Mouse (Mus musculus) heart, embryonic 10.5 days (tissue): ENCODE data around the gene Canx. TPM values are rescaled to one million over a fixed set of nuclear protein-coding genes. Genes with fewer than 3 reads are reported as not detected.
A peak's percentile ranks its signal among the peaks of the same experiment; 100 is the strongest.
"Not testable (repeated sequence)": the region's sequence is repeated elsewhere in the genome, so short reads cannot be mapped to it uniquely, and the experiment has no call there.

ENCODE experiments used
- DNase-seq: peaks from one replicate; pipeline ENCODE4 v3.0.0-alpha.2; 2017; ENCODE audit warnings: low spot score
- H3K27ac ChIP-seq: fragments of 300-500 bp; sonication (generic); 2 replicates; pipeline ENCODE4 v1.5.1; 2016; ENCODE audit warnings: mild to moderate bottlenecking
- H3K27me3 ChIP-seq: fragments of 300-500 bp; sonication (generic); 2 replicates; pipeline ENCODE4 v1.6.1; 2016; ENCODE audit warnings: mild to moderate bottlenecking; ENCODE audit not compliant: poor library complexity, insufficient read depth, severe bottlenecking
- H3K36me3 ChIP-seq: fragments of 300-500 bp; sonication (generic); 2 replicates; pipeline ENCODE4 v1.6.1; 2016; ENCODE audit warnings: mild to moderate bottlenecking, moderate library complexity
- H3K4me1 ChIP-seq: fragments of 300-500 bp; sonication (generic); 2 replicates; pipeline ENCODE4 v1.6.1; 2016; ENCODE audit warnings: mild to moderate bottlenecking
- H3K4me3 ChIP-seq: fragments of 300-500 bp; sonication (generic); 2 replicates; pipeline ENCODE4 v1.5.1; 2016; ENCODE audit warnings: mild to moderate bottlenecking, moderate library complexity
- H3K9me3 ChIP-seq: fragments of 300-500 bp; sonication (generic); 2 replicates; pipeline ENCODE4 v1.6.1; 2016; ENCODE audit warnings: mild to moderate bottlenecking, moderate library complexity
- WGBS: fragments of 180-500 bp; shearing (Covaris S2); methylation state at CpG from one replicate; pipeline ENCODE4 v1.1.7; 2016; 5-methylcytosine and 5-hydroxymethylcytosine counted together
- polyA plus RNA-seq: library from polyadenylated mRNA; unstranded; fragments of >200 nt; fragmentation: Nextera tagmentation; extraction: Ambion mirVana; gene quantifications from 2 replicates; pipeline ENCODE4 v1.2.1, GENCODE M21; 2016

Canx gene
- polyA plus RNA-seq, result 354 and 363 TPM in 2 replicates

- peaks cover 27% of the 10 kb centered on the region for H3K4me1 ChIP-seq
- H3K36me3 ChIP-seq, result peaks cover 5% of the 10 kb centered on the region; the same call in 1 of the 2 replicates
- peak within 1 kb of the TSS; percentile 91 for H3K4me3 ChIP-seq
- H3K27me3 ChIP-seq, result no peaks in the 10 kb centered on the region
- WGBS, result under 1% methylated on average over 64 of the region's 64 CpGs
- peak within 1 kb of the TSS; percentile 99 for H3K27ac ChIP-seq
- no peaks in the 10 kb centered on the region for H3K9me3 ChIP-seq
- DNase-seq, result peak; percentile 100
Observed at GRCm38 (mm10) chr11:50325496-50326301, at the start of gene Canx. Gene Canx (minus strand): TSS chr11:50325673.

DNA sequence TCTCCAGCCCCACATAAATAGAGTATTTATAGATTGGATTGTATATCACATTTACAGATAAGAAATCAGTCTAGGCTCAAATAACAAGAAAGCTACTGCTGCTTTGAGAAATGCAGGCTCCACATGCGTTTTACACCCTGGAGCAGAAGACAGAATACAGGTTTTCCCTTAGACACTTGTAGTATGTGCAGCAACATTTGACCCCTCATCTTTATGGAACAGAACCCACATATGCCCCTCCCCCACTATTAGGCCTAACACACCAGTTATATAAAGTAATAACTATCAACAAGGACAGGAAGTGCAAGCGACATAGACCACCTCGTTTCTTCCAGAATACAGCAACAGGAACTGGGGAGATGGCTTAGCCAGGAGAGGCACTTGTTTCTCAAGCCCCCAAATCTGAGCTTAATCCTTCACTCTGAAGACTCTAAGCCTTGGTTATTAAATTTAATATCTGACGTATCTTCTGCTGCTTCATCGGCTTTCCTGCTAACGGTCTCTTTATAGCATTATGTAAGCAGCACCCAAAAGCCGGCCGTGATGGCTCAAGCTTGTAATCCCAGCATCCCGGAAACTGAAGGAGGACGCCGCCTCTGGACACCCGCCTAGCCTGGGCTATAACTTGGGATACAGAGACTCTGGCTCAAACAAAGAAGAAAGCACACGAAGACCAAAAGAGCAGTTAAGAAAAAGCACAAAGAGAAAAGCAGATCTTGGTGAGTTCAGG, 49.0 kb upstream of the Canx start:
- Histone ChIP-seq H3K9me3 (no peaks in the 10 kb centered on the region), H3K4me1 (peaks cover 21% of the 10 kb centered on the region), H3K36me3 (peaks cover 8% of the 10 kb centered on the region), H3K4me3 (no peak overlapping the region), H3K27me3 (no peaks in the 10 kb centered on the region), H3K27ac (no peak overlapping the region)
- 89% methylated on average over 13 of the region's 13 CpGs for WGBS
- peak; percentile 39 for DNase-seq

GRCm38 (mm10) chr11:50373621-50374020, 48.1 kb upstream of the Canx start:
- H3K27me3 ChIP-seq, result no peaks in the 10 kb centered on the region
- 93% methylated on average over 1 of the region's 1 CpGs for WGBS

DNA sequence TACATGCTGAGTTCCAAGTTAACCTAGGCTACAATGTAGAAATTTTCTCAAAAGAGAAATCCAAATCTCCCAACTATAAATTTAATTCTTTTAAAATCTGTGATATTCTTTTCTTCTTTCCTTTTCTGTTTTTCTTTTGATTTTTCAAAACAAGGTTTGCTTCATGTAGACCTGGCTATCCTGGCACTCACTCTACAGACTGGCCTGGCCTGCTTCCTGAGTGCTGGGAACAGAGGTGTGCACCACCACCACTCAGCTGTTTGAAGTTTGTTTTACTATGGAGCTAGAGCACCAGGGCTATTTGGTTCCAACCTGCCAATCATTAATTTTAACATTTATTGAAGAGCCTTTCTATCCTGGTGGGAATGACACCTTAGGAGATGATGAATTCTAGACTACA, 47.6 kb upstream of the Canx start:
- H3K27ac ChIP-seq, result no peak overlapping the region

More at GRCm38 (mm10) chr11:50373621-50374020, 48.1 kb upstream of the Canx start:
- Histone ChIP-seq H3K9me3 (no peaks in the 10 kb centered on the region), H3K4me1 (peaks cover 20% of the 10 kb centered on the region), H3K4me3 (no peak overlapping the region), H3K36me3 (peaks cover under 1% of the 10 kb centered on the region; the same call in 1 of the 2 replicates), H3K27ac (no peak overlapping the region)
- peak; percentile 62 for DNase-seq

DNA sequence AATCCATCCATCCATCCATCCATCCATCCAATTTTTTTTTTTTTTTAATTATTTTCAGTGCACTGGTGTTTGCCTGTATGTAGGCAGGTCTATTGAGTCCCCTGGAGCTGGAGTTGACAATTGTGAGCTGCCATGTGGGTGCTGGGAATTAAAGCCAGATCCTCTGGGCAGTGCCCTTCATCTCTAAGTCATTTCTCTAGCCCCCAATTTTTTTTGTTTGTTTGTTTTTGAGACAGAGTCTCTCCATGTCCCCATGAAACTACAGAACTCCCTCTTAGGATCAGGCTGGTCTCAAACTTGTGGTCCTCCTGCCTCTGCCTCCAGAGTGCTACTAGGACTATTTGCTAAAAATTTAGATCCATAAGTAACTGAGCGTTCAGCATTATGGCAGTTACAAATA, 46.4 kb upstream of the Canx start:
- Histone ChIP-seq H3K27ac (peak overlapping the region; percentile 89), H3K27me3 (peaks cover 6% of the 10 kb centered on the region; the same call in 1 of the 2 replicates)

More for the DNA sequence above, 47.6 kb upstream of the Canx start:
- peak; percentile 9 for DNase-seq
- no peaks in the 10 kb centered on the region for H3K27me3 ChIP-seq
- H3K9me3 ChIP-seq, result no peaks in the 10 kb centered on the region
- H3K4me3 ChIP-seq, result no peak overlapping the region
- no peaks in the 10 kb centered on the region for H3K36me3 ChIP-seq
- peaks cover 20% of the 10 kb centered on the region for H3K4me1 ChIP-seq

GRCm38 (mm10) chr11:50371399-50371841, 45.9 kb upstream of the Canx start:
- Histone ChIP-seq H3K9me3 (no peaks in the 10 kb centered on the region), H3K4me1 (peaks cover 13% of the 10 kb centered on the region), H3K27me3 (peaks cover 6% of the 10 kb centered on the region; the same call in 1 of the 2 replicates), H3K27ac (peak overlapping the region; percentile 89), H3K36me3 (no peaks in the 10 kb centered on the region), H3K4me3 (peak overlapping the region; percentile 61)
- 3% methylated on average over 18 of the region's 18 CpGs for WGBS
- peak; percentile 81 for DNase-seq

More for the DNA sequence above, 46.4 kb upstream of the Canx start:
- Histone ChIP-seq H3K36me3 (no peaks in the 10 kb centered on the region), H3K9me3 (no peaks in the 10 kb centered on the region), H3K4me3 (no peak overlapping the region; the same call in 1 of the 2 replicates), H3K4me1 (peaks cover 18% of the 10 kb centered on the region)
- DNase-seq, result peak; percentile 60
- WGBS, result 93% methylated on average over 1 of the region's 1 CpGs

DNA sequence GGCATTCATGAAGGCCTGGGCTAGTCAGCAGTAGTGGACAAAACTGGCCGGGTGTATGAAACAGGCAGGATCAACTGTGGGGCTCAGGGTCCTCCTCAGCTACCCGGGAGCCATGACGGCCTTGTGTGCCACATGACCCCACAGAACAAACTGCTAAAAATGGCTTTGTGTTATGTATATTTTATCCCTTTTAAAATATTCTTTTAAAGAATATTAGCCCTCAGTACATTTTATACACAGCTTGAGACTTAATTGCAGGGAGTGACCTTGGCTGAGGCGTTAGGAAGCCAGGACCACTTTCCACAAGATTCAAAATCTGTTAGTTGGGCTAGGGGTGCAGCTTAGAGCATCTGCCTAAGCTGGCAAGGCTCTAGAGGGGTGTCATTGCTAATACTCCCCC, 45.5 kb upstream of the Canx start:
- H3K27me3 ChIP-seq, result peaks cover 6% of the 10 kb centered on the region; the same call in 1 of the 2 replicates
- WGBS, result 62% methylated on average over 4 of the region's 4 CpGs
- no peaks in the 10 kb centered on the region for H3K36me3 ChIP-seq
- no peaks in the 10 kb centered on the region for H3K9me3 ChIP-seq
- DNase-seq, result peak; percentile 69
- peaks cover 8% of the 10 kb centered on the region; the same call in 1 of the 2 replicates for H3K4me1 ChIP-seq
- H3K4me3 ChIP-seq, result 0 out of 2 replicates have a peak overlapping the region, but pooled peaks have one; percentile 61
- peak overlapping the region; percentile 89 for H3K27ac ChIP-seq

DNA sequence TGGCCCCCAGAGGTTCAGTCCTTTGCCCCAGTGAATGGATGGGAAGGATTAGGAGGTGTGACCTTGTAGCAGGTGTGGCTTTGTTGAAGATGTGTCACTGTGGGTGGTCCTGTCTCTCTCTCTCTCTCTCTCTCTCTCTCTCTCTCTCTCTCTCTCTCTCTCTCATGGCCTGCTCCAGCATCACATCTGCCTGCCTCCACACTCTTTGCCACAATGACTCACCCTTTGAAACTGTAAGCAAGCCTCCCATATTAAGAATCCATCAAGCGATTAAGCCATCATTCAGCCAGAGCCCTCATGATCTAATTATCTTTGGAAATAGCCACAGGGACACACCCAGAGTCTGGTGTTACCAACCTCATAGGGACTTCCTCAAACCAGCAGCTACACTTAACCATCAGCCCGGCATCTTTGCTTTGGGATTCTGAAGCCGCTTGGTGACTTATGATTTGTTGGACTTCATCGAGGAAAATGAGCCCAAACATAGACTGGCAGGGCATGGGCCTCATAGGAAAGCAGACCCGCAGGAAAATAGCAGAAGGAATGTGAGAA, 44.0 kb upstream of the Canx start:
- no peak for DNase-seq
- Histone ChIP-seq H3K4me1 (peaks cover 8% of the 10 kb centered on the region; the same call in 1 of the 2 replicates), H3K9me3 (no peaks in the 10 kb centered on the region), H3K27me3 (peaks cover 6% of the 10 kb centered on the region; the same call in 1 of the 2 replicates), H3K27ac (no peak overlapping the region), H3K4me3 (no peak overlapping the region), H3K36me3 (no peaks in the 10 kb centered on the region)
- 88% methylated on average over 5 of the region's 5 CpGs for WGBS

GRCm38 (mm10) chr11:50367531-50367930, 42.1 kb upstream of the Canx start:
- WGBS, result 87% methylated on average over 9 of the region's 9 CpGs
- Histone ChIP-seq H3K27me3 (peaks cover 12% of the 10 kb centered on the region; the same call in 1 of the 2 replicates), H3K4me3 (no peak overlapping the region), H3K36me3 (no peaks in the 10 kb centered on the region), H3K27ac (no peak overlapping the region), H3K4me1 (peaks cover 8% of the 10 kb centered on the region; the same call in 1 of the 2 replicates), H3K9me3 (no peaks in the 10 kb centered on the region)
- no peak for DNase-seq

GRCm38 (mm10) chr11:50365322-50365721, 39.8 kb upstream of the Canx start:
- H3K4me3 ChIP-seq, result no peak overlapping the region
- no peaks in the 10 kb centered on the region for H3K36me3 ChIP-seq
- H3K27ac ChIP-seq, result no peak overlapping the region
- no peaks in the 10 kb centered on the region for H3K4me1 ChIP-seq
- no peak for DNase-seq
- peaks cover 24% of the 10 kb centered on the region for H3K27me3 ChIP-seq
- H3K9me3 ChIP-seq, result no peaks in the 10 kb centered on the region

GRCm38 (mm10) chr11:50364548-50364947, 39.1 kb upstream of the Canx start:
- Histone ChIP-seq H3K27me3 (peaks cover 24% of the 10 kb centered on the region), H3K36me3 (no peaks in the 10 kb centered on the region), H3K4me3 (no peak overlapping the region), H3K27ac (no peak overlapping the region), H3K9me3 (no peaks in the 10 kb centered on the region), H3K4me1 (no peaks in the 10 kb centered on the region)
- peak; percentile 88 for DNase-seq
- 12% methylated on average over 4 of the region's 4 CpGs for WGBS

DNA sequence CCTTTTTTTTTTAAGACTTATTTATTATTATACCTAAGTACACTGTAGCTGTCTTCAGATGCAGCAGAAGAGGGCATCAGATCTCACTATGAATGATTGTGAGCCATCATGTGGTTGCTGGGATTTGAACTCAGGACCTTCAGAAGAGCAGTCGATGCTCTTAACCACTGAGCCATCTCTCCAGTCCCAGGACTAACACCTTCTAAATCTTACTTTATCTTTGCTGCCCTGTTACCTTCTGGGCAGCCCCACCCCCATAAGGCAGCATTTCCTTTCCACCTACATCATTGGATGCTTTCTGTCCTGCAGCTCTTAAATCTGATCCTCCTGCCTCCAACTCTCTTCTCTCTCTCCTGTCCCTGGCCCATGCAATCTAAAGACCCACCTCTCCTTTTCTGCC, 35.8 kb upstream of the Canx start:
- H3K9me3 ChIP-seq, H3K4me3 ChIP-seq, H3K4me1 ChIP-seq, H3K36me3 ChIP-seq, H3K27ac ChIP-seq, DNase-seq: not testable (repeated sequence)
- 71% methylated on average over 1 of the region's 1 CpGs for WGBS
- H3K27me3 ChIP-seq, result peaks cover 37% of the 10 kb centered on the region
